Mouse (Mus musculus): ENCODE results near the gene Ptprg. TPM values are rescaled to one million over a fixed set of nuclear protein-coding genes. Genes with fewer than 3 reads are reported as not detected.

The Ptprg gene
- polyA plus RNA-seq, 1 experiment from 2014 or later, result 42.3 TPM

DNA sequence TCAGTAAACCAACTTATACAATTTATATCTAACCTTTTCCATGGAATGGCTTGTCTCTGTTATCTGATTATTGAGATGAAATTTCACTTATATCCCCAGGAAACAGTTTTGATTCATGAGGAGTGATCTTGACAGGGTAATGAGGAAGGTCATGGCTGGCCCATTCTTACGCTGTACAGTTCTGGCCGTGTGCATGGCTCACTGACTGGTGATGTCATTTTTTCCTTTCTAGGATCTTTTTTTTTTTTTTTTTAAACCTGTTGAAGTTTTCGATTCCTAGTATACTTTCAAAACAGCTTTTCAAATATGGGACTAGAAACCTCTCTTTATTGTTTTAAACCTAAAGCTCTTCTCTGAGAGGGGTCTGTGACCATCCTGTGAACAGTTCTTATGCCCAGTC, 626.8 kb downstream of the Ptprg start:
- Histone ChIP-seq H3K9me3 (ENCODE audit: control insufficient read depth, low read length) (no peaks in the 10 kb centered on the region), H3K27me3 (ENCODE audit: control insufficient read depth, insufficient read depth, low read length) (no peaks in the 10 kb centered on the region), H3K4me3 (ENCODE audit: low read depth, low read length) (no peak overlapping the region), H3K4me2 (ENCODE audit: low read depth, low read length) (no peak overlapping the region), H3K4me1 (ENCODE audit: control insufficient read depth, insufficient read depth, low read length) (peaks cover 9% of the 10 kb centered on the region; the same call in 1 of the 2 replicates), H3K9ac (replicated peaks; ENCODE audit: low read depth, low read length) (no peak overlapping the region), H3K36me3 (ENCODE audit: control insufficient read depth, insufficient read depth, low read length) (no peaks in the 10 kb centered on the region), H3K27ac (ENCODE audit: low read depth, low read length) (no peak overlapping the region)
- 80% methylated on average over 3 of the region's 3 CpGs for WGBS
- no peak for ATAC-seq (ENCODE audit: low read depth)

- no peak overlapping the region for H3K4me2 ChIP-seq (ENCODE audit: low read depth, low read length)
- H3K4me1 ChIP-seq (ENCODE audit: control insufficient read depth, insufficient read depth, low read length), result no peaks in the 10 kb centered on the region; the same call in 1 of the 2 replicates
- whole genome bisulfite sequencing, result 33% methylated on average over 4 of the region's 4 CpGs
- no peak overlapping the region for H3K4me3 ChIP-seq (ENCODE audit: low read depth, low read length)
- H3K36me3 ChIP-seq (ENCODE audit: control insufficient read depth, insufficient read depth, low read length), result no peaks in the 10 kb centered on the region
- H3K9ac ChIP-seq (replicated peaks; ENCODE audit: low read depth, low read length), result no peak overlapping the region
- H3K27me3 ChIP-seq (ENCODE audit: control insufficient read depth, insufficient read depth, low read length), result no peaks in the 10 kb centered on the region
- ATAC-seq (ENCODE audit: low read depth), result peak; percentile 76; the same call in 1 of the 2 replicates
- peak overlapping the region; percentile 65 for H3K27ac ChIP-seq (ENCODE audit: low read depth, low read length)
- no peaks in the 10 kb centered on the region for H3K9me3 ChIP-seq (ENCODE audit: control insufficient read depth, low read length)
These were observed 631.7 kb downstream of the Ptprg start for GRCm38 (mm10) chr14:12185040-12185439.

DNA sequence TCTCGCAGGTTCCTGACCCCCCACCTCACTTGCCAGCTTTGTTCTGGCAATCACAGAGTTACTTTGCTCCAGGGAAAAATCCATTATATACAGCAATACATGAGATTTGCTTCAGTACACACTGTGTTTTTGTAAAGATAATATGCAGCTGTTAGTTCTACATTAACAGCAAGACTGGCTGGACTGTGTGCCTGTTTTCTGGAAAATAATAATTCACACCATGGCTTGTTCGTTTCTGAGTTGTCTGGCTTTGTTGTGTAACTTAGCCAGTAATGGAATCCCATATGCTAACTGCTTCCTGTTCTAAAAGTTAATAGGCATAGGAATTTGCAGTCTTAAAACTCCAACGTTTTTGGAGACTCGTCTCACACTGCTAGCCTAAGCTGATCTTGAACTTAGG, 635.0 kb downstream of the Ptprg start:
- Histone ChIP-seq H3K27ac (ENCODE audit: low read depth, low read length) (no peak overlapping the region), H3K4me2 (ENCODE audit: low read depth, low read length) (no peak overlapping the region)

GRCm38 (mm10) chr14:12189266-12189665, 635.9 kb downstream of the Ptprg start:
- no peaks in the 10 kb centered on the region for H3K27me3 ChIP-seq (ENCODE audit: control insufficient read depth, insufficient read depth, low read length)
- H3K4me1 ChIP-seq (ENCODE audit: control insufficient read depth, insufficient read depth, low read length), result no peaks in the 10 kb centered on the region; the same call in 1 of the 2 replicates
- no peaks in the 10 kb centered on the region for H3K9me3 ChIP-seq (ENCODE audit: control insufficient read depth, low read length)
- H3K36me3 ChIP-seq (ENCODE audit: control insufficient read depth, insufficient read depth, low read length), result no peaks in the 10 kb centered on the region
- no peak for ATAC-seq (ENCODE audit: low read depth)
- no peak overlapping the region for H3K4me3 ChIP-seq (ENCODE audit: low read depth, low read length)
- H3K9ac ChIP-seq (replicated peaks; ENCODE audit: low read depth, low read length), result no peak overlapping the region
- no peak overlapping the region for H3K4me2 ChIP-seq (ENCODE audit: low read depth, low read length)
- peak overlapping the region; percentile 69 for H3K27ac ChIP-seq (ENCODE audit: low read depth, low read length)
- 61% methylated on average over 3 of the region's 3 CpGs for WGBS

More for the DNA sequence above, 635.0 kb downstream of the Ptprg start:
- WGBS, result 37% methylated on average over 4 of the region's 4 CpGs
- Histone ChIP-seq H3K27me3 (ENCODE audit: control insufficient read depth, insufficient read depth, low read length) (no peaks in the 10 kb centered on the region), H3K4me1 (ENCODE audit: control insufficient read depth, insufficient read depth, low read length) (no peaks in the 10 kb centered on the region; the same call in 1 of the 2 replicates), H3K36me3 (ENCODE audit: control insufficient read depth, insufficient read depth, low read length) (no peaks in the 10 kb centered on the region), H3K9ac (replicated peaks; ENCODE audit: low read depth, low read length) (no peak overlapping the region), H3K9me3 (ENCODE audit: control insufficient read depth, low read length) (no peaks in the 10 kb centered on the region), H3K4me3 (ENCODE audit: low read depth, low read length) (no peak overlapping the region)
- ATAC-seq (ENCODE audit: low read depth), result no peak

GRCm38 (mm10) chr14:12189717-12190600, 636.6 kb downstream of the Ptprg start:
- H3K9me3 ChIP-seq (ENCODE audit: control insufficient read depth, low read length), result no peaks in the 10 kb centered on the region
- ATAC-seq (ENCODE audit: low read depth), result peak; percentile 89
- H3K4me3 ChIP-seq (ENCODE audit: low read depth, low read length), result no peak overlapping the region
- no peaks in the 10 kb centered on the region; the same call in 1 of the 2 replicates for H3K4me1 ChIP-seq (ENCODE audit: control insufficient read depth, insufficient read depth, low read length)
- H3K36me3 ChIP-seq (ENCODE audit: control insufficient read depth, insufficient read depth, low read length), result no peaks in the 10 kb centered on the region
- H3K4me2 ChIP-seq (ENCODE audit: low read depth, low read length), result no peak overlapping the region; the same call in 1 of the 2 replicates
- no peak overlapping the region for H3K9ac ChIP-seq (replicated peaks; ENCODE audit: low read depth, low read length)
- WGBS, result 20% methylated on average over 12 of the region's 12 CpGs
- no peaks in the 10 kb centered on the region for H3K27me3 ChIP-seq (ENCODE audit: control insufficient read depth, insufficient read depth, low read length)
- H3K27ac ChIP-seq (ENCODE audit: low read depth, low read length), result peak overlapping the region; percentile 69

DNA sequence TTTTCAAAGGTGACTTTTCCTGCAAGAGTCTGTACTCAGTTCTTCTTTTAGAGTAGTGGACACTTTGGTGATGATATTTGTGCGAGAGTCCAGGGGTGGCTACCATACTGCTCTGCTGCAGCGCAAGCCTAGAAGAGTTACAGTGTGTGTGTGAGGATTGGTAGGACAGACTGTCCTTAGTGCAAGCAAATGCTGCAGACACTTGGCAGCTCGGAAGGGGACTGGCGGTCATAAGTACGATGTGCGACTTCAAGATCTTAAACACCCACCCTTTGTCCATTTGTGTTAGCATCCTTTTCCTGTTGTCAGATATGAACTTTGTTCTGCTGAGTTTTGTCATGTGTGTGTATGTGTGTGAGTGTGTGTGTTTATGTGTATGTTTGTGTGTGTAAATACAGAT, 637.7 kb downstream of the Ptprg start:
- Histone ChIP-seq H3K27ac (ENCODE audit: low read depth, low read length) (no peak overlapping the region), H3K9me3 (ENCODE audit: control insufficient read depth, low read length) (no peaks in the 10 kb centered on the region), H3K4me2 (ENCODE audit: low read depth, low read length) (peak overlapping the region; percentile 7; the same call in 1 of the 2 replicates), H3K4me3 (ENCODE audit: low read depth, low read length) (no peak overlapping the region), H3K9ac (replicated peaks; ENCODE audit: low read depth, low read length) (no peak overlapping the region), H3K27me3 (ENCODE audit: control insufficient read depth, insufficient read depth, low read length) (no peaks in the 10 kb centered on the region), H3K4me1 (ENCODE audit: control insufficient read depth, insufficient read depth, low read length) (no peaks in the 10 kb centered on the region; the same call in 1 of the 2 replicates), H3K36me3 (ENCODE audit: control insufficient read depth, insufficient read depth, low read length) (no peaks in the 10 kb centered on the region)
- WGBS, result 79% methylated on average over 6 of the region's 6 CpGs
- no peak for ATAC-seq (ENCODE audit: low read depth)

- 68% methylated on average over 7 of the region's 7 CpGs for WGBS
- no peak overlapping the region for H3K9ac ChIP-seq (replicated peaks; ENCODE audit: low read depth, low read length)
- H3K4me2 ChIP-seq (ENCODE audit: low read depth, low read length), result no peak overlapping the region
- H3K9me3 ChIP-seq (ENCODE audit: control insufficient read depth, low read length), result no peaks in the 10 kb centered on the region
- H3K4me3 ChIP-seq (ENCODE audit: low read depth, low read length), result no peak overlapping the region
- peaks cover 19% of the 10 kb centered on the region; the same call in 1 of the 2 replicates for H3K4me1 ChIP-seq (ENCODE audit: control insufficient read depth, insufficient read depth, low read length)
- no peak for ATAC-seq (ENCODE audit: low read depth)
- no peaks in the 10 kb centered on the region for H3K36me3 ChIP-seq (ENCODE audit: control insufficient read depth, insufficient read depth, low read length)
- H3K27ac ChIP-seq (ENCODE audit: low read depth, low read length), result no peak overlapping the region
- no peaks in the 10 kb centered on the region for H3K27me3 ChIP-seq (ENCODE audit: control insufficient read depth, insufficient read depth, low read length)
These were observed 645.4 kb downstream of the Ptprg start for GRCm38 (mm10) chr14:12198735-12199134.

- H3K36me3 ChIP-seq (ENCODE audit: control insufficient read depth, insufficient read depth, low read length), result no peaks in the 10 kb centered on the region
- WGBS, result 42% methylated on average over 13 of the region's 13 CpGs
- ATAC-seq (ENCODE audit: low read depth), result peak; percentile 87
- no peak overlapping the region for H3K9ac ChIP-seq (replicated peaks; ENCODE audit: low read depth, low read length)
- H3K27ac ChIP-seq (ENCODE audit: low read depth, low read length), result peak overlapping the region; percentile 66
- no peaks in the 10 kb centered on the region for H3K9me3 ChIP-seq (ENCODE audit: control insufficient read depth, low read length)
- H3K27me3 ChIP-seq (ENCODE audit: control insufficient read depth, insufficient read depth, low read length), result no peaks in the 10 kb centered on the region
- peaks cover 19% of the 10 kb centered on the region; the same call in 1 of the 2 replicates for H3K4me1 ChIP-seq (ENCODE audit: control insufficient read depth, insufficient read depth, low read length)
- H3K4me3 ChIP-seq (ENCODE audit: low read depth, low read length), result no peak overlapping the region
- H3K4me2 ChIP-seq (ENCODE audit: low read depth, low read length), result no peak overlapping the region
These were observed 646.9 kb downstream of the Ptprg start for GRCm38 (mm10) chr14:12199956-12200950.

All from neural tube, embryonic 14.5 days (tissue).